Mouse (Mus musculus): ENCODE data around the gene Ntrk3.

The Ntrk3 gene

GRCm38 (mm10) chr7:78621115-78621514 lies 116.7 kb downstream of the Ntrk3 start:
- no peak for DNase-seq

- DNase-seq: no peak
Observed at GRCm38 (mm10) chr7:78619818-78620577, 117.8 kb downstream of the Ntrk3 start.

- no peak for DNase-seq
Observed at GRCm38 (mm10) chr7:78605538-78606130, 132.2 kb downstream of the Ntrk3 start.

- no peak for DNase-seq
Observed at GRCm38 (mm10) chr7:78603922-78604321, 133.9 kb downstream of the Ntrk3 start.

GRCm38 (mm10) chr7:78601851-78602250 lies 136.0 kb downstream of the Ntrk3 start:
- no peak for DNase-seq

- DNase-seq: no peak
Observed at GRCm38 (mm10) chr7:78600886-78601285, 136.9 kb downstream of the Ntrk3 start.

GRCm38 (mm10) chr7:78599941-78600677 lies 137.7 kb downstream of the Ntrk3 start:
- no peak for DNase-seq

- DNase-seq: no peak
Observed at GRCm38 (mm10) chr7:78598147-78598546, 139.7 kb downstream of the Ntrk3 start.

- DNase-seq: no peak
Observed at GRCm38 (mm10) chr7:78597251-78598129, 140.3 kb downstream of the Ntrk3 start.

- no peak for DNase-seq
Observed at GRCm38 (mm10) chr7:78596556-78596955, 141.3 kb downstream of the Ntrk3 start.

GRCm38 (mm10) chr7:78595895-78596294 lies 141.9 kb downstream of the Ntrk3 start:
- DNase-seq: peak; percentile 21

- no peak for DNase-seq
Observed at GRCm38 (mm10) chr7:78592948-78593347, 144.9 kb downstream of the Ntrk3 start.

- DNase-seq: no peak
Observed at GRCm38 (mm10) chr7:78592172-78592571, 145.6 kb downstream of the Ntrk3 start.

- no peak for DNase-seq
Observed at GRCm38 (mm10) chr7:78589766-78590165, 148.0 kb downstream of the Ntrk3 start.

- no peak for DNase-seq
Observed at GRCm38 (mm10) chr7:78586800-78587199, 151.0 kb downstream of the Ntrk3 start.

GRCm38 (mm10) chr7:78585960-78586359 lies 151.9 kb downstream of the Ntrk3 start:
- no peak for DNase-seq

GRCm38 (mm10) chr7:78584936-78585335 lies 152.9 kb downstream of the Ntrk3 start:
- no peak for DNase-seq

- DNase-seq: no peak
Observed at GRCm38 (mm10) chr7:78584499-78584898, 153.3 kb downstream of the Ntrk3 start.

GRCm38 (mm10) chr7:78583678-78584077 lies 154.1 kb downstream of the Ntrk3 start:
- no peak for DNase-seq

- no peak for DNase-seq
Observed at GRCm38 (mm10) chr7:78581341-78581740, 156.5 kb downstream of the Ntrk3 start.

GRCm38 (mm10) chr7:78579461-78580234 lies 158.2 kb downstream of the Ntrk3 start:
- DNase-seq: no peak

Data from liver (tissue).